Mouse (Mus musculus) fat pad, adult 2 months (tissue): ENCODE measurements around the gene Asl.

Experiments
- DNase-seq: peaks from one replicate; pipeline ENCODE4 v3.0.0-alpha.2; 2011; ENCODE audit warnings: low read depth, low spot score; ENCODE audit errors: extremely low read depth

Gene Asl

GRCm38 (mm10) chr5:130029142-130029897 lies at the start of gene Asl, which contains the start of gene Crcp:
Asl (minus strand) TSS chr5:130029247.
Crcp (plus strand) TSS chr5:130029290.
- no peak for DNase-seq

GRCm38 (mm10) chr5:130078834-130079156 lies 49.7 kb upstream of the Asl start:
- no peak for DNase-seq

DNA sequence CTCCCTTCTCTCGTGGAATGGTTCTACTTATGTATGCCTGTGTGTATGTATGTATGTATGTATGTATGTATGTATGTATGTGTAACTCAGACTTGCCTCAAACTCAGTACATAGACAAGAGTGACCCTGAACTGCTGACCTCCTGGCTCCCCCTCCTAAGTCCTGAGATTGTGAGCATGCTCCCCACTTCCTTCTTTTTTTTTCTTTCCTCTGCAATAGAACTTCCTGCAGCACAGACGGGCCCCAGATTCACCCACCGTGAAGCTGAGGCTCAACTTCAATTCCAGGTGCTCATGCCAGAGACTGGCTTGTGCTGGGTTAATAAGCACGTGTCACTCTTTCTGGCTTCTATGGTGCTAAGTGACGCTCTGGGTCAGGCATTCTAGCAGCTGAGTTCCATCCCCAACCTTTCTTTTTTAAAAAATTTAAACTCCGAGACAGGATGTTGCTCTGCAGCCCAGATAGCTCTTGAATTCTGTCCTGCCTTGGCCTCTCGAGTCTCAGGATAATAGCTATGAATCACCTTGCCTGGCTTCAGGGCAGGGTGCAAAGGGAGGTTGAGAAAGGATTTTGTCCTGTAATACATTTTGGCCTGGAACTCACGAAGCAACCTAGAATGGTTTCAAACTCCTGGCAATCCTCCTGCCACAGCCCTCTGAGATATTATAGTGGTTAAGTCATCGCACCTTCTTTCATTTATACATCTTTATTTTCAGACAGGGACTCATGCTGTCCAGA lies 49.2 kb upstream of the Asl start:
- peak; percentile 55 for DNase-seq

- peak; percentile 37 for DNase-seq
Observed at GRCm38 (mm10) chr5:130076396-130076795, 47.3 kb upstream of the Asl start.

GRCm38 (mm10) chr5:130074491-130074890 lies 45.4 kb upstream of the Asl start:
- DNase-seq = peak; percentile 42

- DNase-seq = no peak
Observed at GRCm38 (mm10) chr5:130073026-130073425, 44.0 kb upstream of the Asl start, which contains the start of gene Tpst1. Tpst1 (plus strand) TSS chr5:130073326.

DNA sequence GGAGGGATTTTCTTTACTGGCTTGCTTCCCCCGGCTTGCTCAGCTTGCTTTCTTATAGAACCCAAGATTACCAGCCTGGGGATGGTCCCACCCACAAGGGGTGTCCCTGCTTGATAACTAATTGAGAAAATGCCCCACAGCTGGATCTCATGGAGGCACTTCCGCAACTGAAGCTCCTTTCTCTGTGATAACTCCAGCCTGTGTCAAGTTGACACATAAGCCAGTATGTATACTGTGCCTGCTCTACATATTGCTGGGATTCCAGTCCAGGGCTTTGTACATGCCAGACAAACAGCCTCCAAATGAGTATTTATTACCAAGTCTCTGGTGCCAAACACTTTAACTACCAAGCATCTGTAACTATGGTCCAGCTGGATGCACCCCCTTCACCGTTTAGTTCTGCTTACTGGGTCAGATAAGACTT lies 38.8 kb upstream of the Asl start:
- no peak for DNase-seq

- no peak for DNase-seq
Observed at GRCm38 (mm10) chr5:130065579-130065978, 36.5 kb upstream of the Asl start.

DNA sequence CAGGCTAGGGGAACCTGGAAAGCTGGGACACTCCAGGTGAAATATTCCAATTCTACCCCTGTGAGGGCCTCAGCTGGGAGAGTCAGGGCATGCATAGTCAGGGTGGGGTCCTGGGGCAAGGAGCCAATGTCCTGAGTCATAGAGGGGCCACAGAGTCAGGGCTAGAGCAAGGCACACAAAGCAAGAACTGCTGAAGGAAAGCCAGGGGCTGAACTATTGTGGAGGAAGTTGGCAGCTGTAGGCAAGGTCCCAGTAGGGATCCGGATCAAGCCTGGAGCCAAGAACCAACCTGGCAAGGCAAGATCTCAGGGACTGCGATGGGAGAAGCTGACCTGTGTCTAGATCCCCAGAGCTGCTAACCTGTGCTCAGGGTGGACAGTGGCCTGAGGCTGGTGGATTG lies 34.7 kb upstream of the Asl start:
- no peak for DNase-seq

DNA sequence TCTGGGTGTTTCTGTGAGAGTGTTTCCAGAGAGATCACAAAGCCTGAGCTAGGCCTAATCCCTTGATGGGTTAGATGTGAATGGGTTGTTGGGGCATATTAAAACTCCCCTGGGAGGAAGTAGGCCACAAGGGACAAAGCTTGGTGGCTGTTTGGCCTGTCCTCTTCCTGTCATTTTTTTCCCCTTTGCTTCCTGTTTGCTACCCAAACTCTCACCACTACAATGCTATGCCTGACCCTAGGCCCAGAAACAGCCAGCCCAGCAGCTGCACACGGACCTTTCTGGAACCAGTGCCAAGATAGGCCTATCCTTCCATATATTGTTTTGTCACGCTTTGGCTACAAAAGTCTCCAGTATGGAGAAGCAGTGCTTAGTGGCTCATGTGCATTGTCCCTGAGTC lies 33.0 kb upstream of the Asl start:
- no peak for DNase-seq

DNA sequence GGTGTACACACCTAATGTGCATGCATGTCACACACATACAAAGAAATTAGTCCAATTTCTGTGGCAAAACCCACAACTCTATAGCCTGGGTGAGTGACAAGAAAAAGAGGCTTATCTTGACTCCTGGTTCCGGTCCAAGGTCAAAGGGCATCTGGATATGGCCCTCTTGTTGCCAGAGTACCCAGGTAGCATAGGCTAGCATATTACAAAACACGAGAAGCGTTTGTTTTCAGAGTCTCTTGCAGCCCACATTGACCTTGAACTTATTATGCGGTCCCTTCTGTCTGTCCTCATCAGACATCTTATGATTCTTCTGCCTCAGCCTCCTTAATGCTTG lies 31.2 kb upstream of the Asl start:
- no peak for DNase-seq

DNA sequence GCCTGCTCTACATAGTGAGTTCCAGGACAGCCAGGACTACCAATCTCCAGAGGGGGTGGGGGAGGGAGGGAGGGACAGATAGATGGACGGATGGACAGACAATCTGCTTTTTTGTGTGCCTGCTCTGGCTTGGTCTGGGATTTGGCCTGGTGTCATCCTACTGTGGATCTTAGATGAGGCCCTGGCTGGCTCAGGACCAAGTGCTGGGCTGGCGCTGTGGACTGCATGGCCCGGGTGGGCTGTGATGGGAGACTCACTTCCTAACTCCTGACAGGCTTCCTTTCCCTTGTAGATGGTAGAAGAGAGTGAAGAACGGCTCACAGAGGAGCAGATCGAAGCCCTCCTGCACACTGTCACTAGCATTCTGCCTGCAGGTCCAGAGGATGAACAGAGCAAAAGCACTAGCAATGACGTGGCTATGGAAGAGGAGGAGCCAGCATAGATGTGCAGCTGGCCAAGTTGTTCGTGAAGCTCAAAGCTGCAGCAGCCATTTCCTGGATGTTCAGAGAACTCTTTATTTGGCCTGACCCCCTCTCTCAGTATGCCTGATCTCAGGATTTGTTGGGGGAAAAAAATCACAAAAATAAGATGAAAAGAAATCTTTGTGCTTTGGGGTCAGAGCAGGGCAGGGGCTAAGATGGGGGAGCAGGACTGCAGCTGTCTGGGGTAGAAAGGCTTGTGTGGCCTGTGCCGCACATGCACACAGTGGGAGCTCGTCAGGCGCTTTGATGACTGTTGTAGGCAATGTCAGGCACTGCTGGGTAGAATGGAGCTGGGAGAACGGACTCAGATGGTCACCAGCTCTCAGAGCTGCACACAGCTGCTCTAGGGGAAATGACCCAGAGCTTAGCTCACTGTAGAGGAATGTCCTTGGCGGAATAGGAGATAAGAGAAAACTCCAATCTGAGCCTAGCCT lies 30.6 kb upstream of the Asl start:
- no peak for DNase-seq

DNA sequence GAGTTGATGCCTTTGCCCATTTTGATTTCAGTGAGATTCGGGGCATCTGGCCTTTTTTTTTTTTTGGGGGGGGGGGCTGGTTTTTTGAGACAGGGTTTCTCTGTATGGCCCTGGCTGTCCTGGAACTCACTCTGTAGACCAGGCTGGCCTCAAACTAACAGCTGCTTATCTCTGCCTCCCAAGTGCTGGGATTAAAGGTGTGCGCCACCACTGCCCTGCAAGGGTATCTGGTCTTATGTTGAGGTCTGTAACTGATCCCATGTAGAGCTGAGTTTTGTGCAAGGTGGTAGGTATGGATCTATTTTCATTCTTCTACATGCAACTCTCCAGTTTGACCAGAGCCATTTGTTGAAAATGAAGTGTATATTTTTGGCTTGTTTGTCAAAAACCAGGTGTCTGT lies 27.3 kb upstream of the Asl start:
- DNase-seq = no peak

GRCm38 (mm10) chr5:130055688-130056087 lies 26.6 kb upstream of the Asl start:
- DNase-seq = no peak

GRCm38 (mm10) chr5:130052955-130053354 lies 23.9 kb upstream of the Asl start:
- DNase-seq = no peak

GRCm38 (mm10) chr5:130052510-130052909 lies 23.5 kb upstream of the Asl start:
- no peak for DNase-seq

GRCm38 (mm10) chr5:130051073-130051860 lies 22.2 kb upstream of the Asl start:
- DNase-seq = no peak

DNA sequence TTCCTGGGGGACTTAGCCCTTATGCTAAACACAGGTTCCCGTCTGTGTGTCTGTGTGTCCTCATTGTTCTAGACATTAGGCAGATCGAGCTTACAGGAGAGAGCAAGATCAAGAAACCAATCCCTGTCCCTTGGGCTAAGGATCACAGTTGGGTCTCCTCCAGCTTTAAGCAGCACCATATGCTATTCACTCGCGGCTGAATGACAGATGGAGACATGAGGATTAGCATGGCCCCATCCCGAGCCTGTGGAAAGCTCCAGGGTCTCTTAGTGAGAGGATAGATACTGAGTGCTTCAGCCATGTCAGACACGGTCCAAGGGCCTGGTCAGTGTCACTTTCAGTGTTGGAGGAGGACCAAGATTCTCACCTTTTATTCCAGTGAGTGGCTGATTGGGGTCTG lies 21.4 kb upstream of the Asl start:
- no peak for DNase-seq

DNA sequence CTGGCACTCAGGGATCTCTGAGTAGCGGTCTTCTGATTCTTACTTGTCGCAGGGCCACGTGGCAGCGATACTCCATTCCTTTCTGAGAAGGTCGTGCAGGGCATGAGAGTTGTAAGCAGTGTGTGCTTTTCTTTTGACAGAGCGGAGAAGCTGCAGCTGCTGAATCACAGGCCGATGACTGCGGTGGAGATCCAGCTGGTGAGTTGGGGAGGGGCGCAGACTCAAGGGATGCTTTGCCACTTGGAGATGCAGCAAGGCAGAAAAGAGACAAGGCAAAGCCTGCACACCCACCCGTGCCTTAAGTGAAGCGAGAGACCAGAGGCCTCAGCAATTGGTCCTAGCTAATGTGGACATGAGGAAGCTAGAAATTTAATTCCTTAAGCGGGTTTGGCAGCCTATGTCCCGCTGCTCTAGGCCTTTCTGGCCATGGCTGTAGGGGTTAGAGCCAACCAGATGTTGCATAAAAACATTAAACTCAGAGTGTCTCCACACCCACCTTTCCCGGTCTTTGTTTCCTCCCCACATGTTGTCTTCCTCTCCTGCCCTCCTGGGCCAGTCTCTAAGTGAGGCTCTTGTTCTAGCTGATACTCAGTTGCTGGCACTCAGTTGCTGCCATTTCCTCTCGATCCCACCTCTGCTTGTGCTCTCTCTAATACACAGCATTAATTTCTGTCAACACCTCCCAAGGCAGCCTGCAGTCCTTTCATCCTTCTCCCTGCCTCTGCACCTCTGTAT lies 19.9 kb upstream of the Asl start:
- DNase-seq = no peak

DNA sequence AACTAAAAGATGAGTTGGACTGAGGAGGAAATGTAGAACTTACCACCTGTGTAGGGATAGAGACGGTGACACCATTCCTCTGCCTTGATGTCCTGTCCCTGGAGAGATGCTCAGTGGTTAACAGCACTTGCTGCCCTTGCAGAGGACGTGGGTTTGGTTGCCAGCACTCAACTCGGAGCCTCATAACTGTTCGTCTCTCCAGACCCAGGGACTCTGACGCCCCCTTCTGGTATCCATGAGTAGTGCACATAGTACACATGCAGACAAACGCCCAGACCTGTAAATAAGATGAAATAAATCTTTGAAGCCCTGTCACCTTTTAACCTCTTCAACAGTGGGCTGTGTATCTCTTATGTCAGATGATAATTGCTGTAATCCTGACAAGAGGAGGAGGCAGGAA lies 18.0 kb upstream of the Asl start:
- DNase-seq = no peak
